Mouse (Mus musculus) urinary bladder, postnatal 14 days (tissue): ENCODE measurements around the gene Slc17a1.
A peak's percentile ranks its signal among the peaks of the same experiment; 100 is the strongest.

Source experiments
- DNase-seq: peaks from one replicate; pipeline ENCODE4 v3.0.0; 2021; ENCODE audit warnings: low spot score

Gene Slc17a1

DNA sequence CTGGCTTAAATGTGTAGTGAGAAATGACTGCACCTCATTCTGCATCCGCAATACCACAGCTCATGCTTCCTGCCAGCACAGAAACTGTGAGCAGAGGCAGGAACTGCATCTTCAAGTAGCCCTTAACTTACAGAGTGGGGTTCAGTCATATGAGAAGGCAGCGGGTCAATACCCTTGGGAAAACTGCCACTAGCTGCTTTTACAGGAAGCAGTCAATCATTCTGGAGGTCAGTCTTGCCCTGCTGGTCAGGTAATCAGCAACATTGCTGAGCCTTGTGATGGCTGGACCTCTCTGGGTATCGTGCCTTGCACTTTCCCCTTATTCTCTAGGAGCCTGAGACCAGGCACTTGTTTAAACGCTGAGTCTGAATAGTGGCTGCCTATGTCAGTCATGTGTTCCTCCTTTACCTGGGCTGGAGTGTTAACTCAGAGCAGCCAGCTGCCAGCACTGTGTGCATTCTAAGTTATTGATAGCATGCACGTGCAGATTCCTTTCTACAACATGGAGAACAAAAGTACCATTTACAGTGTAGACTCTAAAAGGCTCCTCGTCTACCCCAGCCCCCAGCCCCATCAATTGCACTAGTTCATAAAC lies 21.6 kb downstream of the Slc17a1 start:
- no peak for DNase-seq

- DNase-seq, result no peak
Observed at GRCm38 (mm10) chr13:23892592-23893268, 25.2 kb downstream of the Slc17a1 start.

DNA sequence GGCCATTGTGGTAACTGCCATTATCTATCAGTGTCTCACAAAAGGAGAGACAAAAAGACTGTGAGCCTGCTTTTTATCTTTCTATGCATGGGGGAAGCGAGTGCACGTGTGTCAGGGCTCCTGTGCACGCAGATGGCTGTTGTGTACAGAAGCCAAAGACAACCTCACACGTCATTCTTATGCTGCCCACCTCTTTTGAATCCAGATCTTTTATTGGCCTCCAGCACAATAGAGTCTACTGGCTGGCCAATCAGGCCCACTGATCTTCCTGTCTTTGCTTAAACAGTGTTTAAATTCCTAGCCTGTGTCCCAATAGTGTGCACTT lies 25.7 kb downstream of the Slc17a1 start:
- no peak for DNase-seq

GRCm38 (mm10) chr13:23898242-23898641 lies 30.7 kb downstream of the Slc17a1 start:
- no peak for DNase-seq

DNA sequence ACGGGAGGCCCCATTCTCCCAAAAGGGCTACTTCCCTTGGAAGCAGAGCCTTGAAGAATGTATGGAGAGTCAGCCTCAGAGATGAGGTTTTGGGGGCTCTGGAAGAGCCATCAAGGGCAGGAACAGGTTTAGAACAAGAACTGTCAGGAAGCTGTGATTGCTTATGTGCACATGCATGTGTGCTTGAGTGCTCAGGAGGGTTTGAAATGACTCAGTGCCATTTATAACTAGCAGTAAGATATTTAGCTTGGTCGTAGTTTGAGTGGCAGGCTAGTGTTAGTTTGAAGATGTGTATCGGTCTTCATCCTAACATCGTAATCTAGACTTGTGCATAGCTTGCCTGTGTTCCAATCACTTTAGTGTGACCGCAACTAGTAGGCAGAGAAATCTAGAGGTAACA lies 39.4 kb downstream of the Slc17a1 start:
- DNase-seq, result no peak

DNA sequence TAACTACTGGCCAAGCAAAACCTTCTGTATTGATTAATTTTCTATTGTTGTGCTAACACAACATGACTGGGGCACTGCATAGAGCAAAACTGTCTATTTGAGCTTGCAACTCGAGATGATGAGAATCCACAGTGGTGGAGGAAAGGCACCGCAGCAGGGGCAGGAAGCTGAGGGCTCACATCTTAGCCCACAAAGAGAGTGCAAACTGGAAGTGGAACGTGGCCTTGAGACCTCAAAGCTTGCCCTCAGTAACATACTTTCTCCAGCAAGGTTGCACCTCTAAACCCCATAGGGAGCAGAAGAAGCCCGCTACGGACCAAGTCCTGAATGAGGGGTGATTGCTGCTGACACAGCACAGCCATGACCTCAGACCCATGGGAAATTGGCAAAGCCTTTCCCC lies 42.6 kb downstream of the Slc17a1 start:
- no peak for DNase-seq

DNA sequence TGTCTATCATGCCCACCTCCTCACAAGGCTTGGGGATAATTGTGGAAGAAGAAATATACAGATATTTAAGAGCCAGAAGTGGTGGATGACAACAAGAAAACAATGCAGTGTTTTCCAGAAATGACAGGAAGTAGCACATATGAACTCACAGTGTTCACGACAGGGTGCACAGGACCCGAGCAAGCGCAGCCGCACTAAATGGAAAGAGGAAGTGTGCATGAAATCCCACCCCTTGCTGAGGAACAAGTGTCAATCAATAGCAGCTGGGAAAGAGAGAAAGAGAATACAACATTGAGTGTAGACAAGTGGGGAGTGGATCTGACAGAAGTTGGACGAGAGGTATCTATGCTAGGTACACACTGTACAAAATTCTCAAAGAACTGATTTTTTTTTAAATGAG lies 43.8 kb downstream of the Slc17a1 start:
- DNase-seq, result no peak

DNA sequence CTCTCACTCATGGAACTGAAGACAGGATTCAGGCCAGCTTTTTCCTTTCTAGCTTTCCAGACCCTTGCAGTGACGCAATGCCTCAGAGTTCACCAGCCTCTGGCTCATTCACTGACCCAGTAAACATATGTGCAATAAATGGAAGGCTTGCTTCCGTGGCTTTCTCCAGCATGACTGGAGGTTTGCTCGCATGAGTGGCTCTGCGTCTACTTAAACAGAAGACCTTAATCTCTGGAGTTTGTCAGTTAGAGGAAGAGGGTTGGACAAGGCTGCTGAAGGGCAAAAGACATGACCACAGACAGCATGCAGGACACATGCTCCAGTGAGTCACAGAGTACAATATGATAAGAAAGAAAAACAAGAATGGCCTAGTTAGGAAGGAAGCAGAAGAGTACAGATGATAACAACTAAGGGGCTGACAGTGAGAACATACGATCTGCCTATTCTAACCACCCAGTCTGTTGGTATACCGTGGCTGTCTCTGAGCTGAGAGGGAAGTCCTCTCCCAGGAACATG lies 46.3 kb downstream of the Slc17a1 start:
- no peak for DNase-seq

DNA sequence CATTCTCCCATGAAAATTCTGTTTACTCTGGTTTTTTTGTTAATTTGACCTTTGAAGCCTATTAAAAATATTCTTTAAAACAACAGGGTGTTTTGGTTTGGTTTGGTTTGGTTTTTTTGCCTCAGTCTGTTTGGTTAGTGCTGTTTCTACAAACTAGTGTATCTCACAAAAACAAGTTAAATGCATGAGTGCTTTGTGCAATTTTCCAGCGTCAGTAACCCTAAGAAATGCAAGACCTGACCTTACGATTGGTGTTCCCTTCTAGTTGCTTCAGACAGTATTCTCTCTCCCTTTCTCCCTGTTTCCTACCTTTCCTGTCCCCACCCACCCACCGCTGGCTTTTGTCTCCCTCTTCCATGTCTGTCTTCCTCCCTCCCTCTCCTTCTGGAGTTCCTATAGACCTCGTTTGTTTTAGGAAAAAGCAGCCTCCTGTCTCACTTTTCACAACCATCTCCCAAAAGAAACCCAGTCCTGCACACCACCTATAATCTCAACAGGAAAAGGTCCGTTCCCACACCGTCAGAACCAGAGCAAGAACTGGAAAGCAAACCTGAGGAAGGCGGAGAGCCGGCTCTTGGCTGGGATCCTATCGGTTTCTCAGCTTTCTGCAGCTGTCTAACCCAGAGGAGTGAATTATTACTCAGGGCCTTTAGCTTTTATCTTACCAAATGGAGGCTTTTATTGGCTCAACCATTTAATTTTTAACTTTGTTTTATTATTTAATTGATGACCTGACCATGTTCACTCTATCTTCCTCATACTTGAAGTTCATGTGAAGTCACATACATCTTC lies 47.0 kb downstream of the Slc17a1 start, which contains the start of gene Slc17a4:
TSS of gene Slc17a4 (minus strand) at position 634 of the 792 bp plus-strand sequence.
- DNase-seq, result no peak

- no peak for DNase-seq
Observed at GRCm38 (mm10) chr13:23916132-23916531, 48.6 kb downstream of the Slc17a1 start.

DNA sequence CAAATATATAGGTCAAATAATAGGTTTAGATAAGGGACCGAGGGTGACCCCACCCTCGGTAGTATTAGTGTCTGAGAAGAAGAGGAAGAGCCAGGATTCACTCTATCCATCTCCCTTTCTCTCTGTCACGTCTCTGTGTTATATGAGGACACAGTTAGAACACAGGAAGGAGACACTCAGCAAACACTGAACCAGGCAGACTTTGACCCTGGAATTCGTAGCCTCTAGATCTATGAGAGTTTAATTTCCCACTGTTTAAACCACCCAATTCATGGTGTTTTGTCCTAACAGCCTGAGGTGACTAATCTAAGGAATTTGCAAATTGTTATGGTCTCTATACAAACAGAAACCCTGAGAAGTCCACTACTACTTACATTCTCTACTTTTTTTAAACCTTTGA lies 50.1 kb downstream of the Slc17a1 start:
- no peak for DNase-seq

DNA sequence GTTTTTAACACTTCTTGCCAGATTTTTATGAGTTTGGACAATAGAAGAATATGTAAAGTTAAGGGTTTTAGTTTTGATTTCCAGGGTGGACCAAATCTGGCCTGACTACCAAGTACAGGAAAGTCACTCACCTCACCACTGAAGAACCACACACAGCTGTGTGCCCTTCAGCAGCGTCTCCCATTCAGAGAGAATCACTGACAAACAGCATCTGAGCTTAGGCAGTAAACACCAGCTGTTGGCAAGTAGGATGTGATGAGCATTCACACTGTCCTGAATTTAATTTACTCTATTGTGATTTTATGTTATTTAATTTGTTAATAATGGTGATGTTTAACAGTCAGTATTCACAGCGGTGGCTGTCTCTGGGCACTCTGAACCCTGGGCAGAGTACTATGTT lies 58.2 kb downstream of the Slc17a1 start:
- DNase-seq, result no peak

DNA sequence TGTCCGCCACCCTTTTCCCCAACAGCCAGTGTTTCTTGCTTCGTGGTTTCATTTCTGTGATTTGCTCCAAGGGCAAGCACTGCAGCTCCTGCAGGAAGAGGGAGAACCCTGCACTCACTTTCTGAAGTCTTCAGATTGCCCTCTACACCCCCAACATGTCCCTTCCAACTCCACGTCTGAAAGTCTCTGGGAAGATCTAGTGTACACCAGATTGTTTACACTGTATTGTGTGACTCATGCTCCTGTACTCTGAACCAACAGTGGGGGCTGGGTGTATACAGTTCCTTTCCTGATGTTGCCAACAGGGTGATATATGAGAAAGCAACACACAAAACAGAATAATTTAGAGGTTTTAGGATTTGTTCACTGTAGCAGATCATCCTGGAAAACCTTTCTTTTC lies 61.1 kb downstream of the Slc17a1 start:
- peak; percentile 30 for DNase-seq

DNA sequence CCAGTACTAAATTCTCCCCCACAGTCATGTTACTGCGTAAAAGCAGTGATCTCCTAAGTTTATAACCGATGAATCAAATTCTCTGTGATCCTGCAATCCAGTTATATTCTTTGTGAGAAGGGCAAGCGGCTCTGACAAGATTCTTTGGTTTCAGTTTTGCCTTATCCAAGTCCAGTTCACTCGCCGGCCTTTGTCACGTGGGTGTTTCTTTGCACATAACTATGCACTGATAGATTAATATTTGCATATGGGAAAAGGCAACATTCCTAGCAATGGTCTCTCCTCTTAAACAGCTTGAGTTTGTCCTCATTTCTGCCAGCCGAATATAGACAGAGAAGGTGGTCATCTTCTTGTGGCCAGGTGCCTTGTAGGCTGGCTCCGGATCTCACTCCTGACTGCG lies 62.9 kb downstream of the Slc17a1 start:
- no peak for DNase-seq

GRCm38 (mm10) chr13:23930904-23931303 lies 63.4 kb downstream of the Slc17a1 start:
- DNase-seq, result no peak

DNA sequence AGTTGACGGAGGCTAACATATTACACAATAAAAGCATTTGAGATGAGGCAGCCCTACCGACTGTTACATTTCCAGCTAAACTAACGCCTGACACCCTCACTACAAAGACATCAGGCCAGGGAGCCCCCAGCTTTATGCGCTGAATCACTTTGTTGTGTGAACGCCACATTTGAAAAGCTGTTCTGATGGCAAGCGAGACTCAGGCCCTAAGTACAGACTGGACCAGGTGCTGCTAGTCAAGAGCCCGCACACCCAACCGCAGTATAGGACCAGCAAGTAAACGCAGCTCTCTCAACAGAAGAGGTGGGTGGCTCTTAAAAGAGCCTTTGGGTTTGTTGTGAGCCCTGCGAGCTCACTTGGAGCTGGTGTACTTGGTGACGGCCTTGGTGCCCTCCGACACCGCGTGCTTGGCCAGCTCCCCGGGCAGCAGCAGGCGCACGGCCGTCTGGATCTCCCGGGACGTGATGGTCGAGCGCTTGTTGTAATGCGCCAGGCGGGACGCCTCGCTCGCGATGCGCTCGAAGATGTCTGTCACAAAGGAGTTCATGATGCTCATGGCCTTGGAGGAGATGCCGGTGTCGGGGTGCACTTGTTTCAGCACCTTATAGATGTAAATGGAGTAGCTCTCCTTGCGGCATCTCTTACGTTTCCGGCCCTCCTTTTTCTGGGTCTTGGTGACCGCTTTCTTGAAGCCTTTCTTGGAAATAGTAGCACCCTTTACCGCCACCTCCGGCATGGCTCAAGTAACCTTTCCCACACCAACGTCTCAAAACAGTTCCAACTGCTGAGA lies 66.1 kb downstream of the Slc17a1 start, which contains the start of gene Hist1h2ba:
TSS of gene Hist1h2ba (minus strand) at position 736 of the 790 bp plus-strand sequence.
- no peak for DNase-seq

DNA sequence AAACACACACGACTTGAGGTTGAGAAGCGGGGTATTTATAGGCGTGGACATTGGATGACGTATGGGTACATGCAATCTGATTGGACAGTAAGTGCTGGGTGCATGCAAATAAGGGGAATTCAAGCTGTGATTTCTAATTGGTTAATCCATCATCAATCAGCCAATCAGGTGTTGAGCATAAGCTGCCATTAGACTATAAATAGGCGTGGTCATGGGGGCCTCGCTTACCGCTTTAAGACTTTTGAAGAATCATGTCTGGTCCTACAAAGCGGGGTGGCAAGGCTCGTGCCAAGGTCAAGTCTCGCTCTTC lies 66.6 kb downstream of the Slc17a1 start, which contains the start of gene Hist1h2aa:
TSS of gene Hist1h2aa (plus strand) at position 252 of the 310 bp plus-strand sequence.
- no peak for DNase-seq

DNA sequence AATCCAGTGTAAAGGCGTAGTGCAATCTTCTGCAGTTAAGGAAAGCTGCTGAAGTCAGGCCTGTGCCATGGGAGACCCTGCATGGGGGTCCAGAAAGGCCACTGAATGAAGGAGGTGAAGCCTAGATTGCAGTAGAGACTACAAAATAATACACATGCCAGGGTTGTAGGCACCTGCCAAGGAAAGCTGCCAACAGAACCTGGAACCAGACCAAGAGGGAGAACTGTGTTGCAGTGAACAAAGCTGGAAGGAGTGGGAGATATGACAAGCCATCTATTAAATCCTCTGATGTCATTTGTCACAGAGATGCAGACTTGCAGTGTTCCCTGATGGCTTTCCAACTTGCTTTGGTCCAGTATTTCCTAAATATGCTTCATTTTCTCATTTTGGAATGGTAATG lies 71.1 kb downstream of the Slc17a1 start:
- no peak for DNase-seq

- DNase-seq, result no peak
Observed at GRCm38 (mm10) chr13:23940291-23940690, 72.7 kb downstream of the Slc17a1 start.

GRCm38 (mm10) chr13:23942861-23943260 lies 75.3 kb downstream of the Slc17a1 start:
- DNase-seq, result no peak
